Mouse (Mus musculus) gonadal fat pad, adult 2 months (tissue): ENCODE results near the gene Bcas3. TPM values are rescaled to one million over a fixed set of nuclear protein-coding genes. Genes with fewer than 3 reads are reported as not detected.

Source experiments
- DNase-seq: peaks from one replicate; pipeline ENCODE4 v3.0.0-alpha.2; 2012; ENCODE audit warnings: low read depth
- polyA plus RNA-seq: library from polyadenylated mRNA; depleted of rRNA; stranded (reverse); fragments of >200 nt; gene quantifications from 2 replicates; pipeline ENCODE4 v1.2.3, GENCODE M21; 2012; rRNA removed

The Bcas3 gene
- polyA plus RNA-seq, 1 experiment = 46.8 TPM

DNA sequence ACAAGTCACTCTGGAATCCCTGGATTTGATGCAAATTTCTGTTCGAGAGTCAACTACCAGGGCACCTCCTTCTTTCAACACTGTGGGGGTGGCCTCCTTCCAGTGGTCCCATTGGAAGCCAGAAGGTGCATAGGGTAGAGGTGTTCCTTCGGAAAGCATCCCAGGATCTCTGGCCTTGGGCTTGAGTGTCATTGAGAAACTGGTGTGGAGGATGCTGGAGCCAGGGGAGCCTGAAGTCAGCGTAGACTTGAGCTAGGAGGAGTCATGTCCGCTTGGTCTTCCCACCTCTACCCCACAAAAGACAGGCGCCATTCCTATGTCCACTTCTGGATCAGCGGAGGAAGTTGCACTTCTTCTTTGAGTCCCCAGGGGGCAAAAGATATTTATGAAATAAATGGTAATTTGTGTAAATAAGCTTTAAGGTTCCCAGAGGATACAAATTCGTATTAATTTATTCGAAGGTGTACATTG is 488.3 kb downstream of the Bcas3 start:
- DNase-seq = no peak

DNA sequence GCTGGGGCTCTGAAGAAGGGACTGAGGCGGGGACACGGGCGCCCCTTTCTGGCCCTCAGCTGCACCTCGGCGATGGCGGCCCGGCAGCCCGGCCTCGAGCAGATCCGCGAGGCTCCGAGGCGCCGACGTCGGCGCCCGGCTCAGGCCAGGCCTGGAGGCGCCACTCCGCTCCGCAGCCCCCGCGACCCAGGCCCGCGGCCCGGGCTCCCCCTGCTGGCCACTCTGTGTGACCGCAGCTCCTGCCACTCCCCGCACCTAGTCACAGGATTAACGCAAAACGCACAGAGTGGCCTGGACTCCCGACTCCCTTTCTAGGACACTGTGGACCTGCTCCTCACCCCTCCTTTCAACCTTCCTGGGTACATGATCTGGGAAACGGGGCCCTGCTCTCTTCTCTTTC is 489.0 kb downstream of the Bcas3 start:
- DNase-seq = no peak

- DNase-seq = no peak
These were observed 489.8 kb downstream of the Bcas3 start for GRCm38 (mm10) chr11:85842596-85843346.

- DNase-seq = no peak
These were observed 490.4 kb downstream of the Bcas3 start for GRCm38 (mm10) chr11:85843347-85843692.

GRCm38 (mm10) chr11:85844144-85844965 is 491.4 kb downstream of the Bcas3 start:
- no peak for DNase-seq

DNA sequence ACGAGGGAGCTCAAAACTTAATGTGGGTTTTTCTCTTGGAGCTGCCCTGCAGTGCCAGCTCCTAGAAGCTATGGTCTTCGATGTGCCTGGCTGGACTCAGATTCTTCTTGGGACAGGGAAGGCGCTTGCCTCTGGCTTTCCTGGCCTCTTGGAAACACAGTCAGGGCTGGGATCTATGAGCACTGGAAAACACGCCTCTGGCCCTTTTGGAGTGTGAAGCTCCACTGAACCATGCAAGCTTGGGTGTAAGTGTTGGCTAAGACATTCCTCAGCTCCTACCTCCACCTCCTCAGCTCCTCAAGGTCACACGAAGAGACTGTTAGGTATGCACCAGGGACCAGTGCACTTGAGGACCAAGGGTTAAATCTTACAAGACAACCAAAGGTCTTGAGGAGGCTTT is 492.0 kb downstream of the Bcas3 start:
- DNase-seq = no peak

GRCm38 (mm10) chr11:85845921-85846320 is 493.0 kb downstream of the Bcas3 start:
- no peak for DNase-seq

GRCm38 (mm10) chr11:85846509-85846908 is 493.5 kb downstream of the Bcas3 start:
- no peak for DNase-seq

DNA sequence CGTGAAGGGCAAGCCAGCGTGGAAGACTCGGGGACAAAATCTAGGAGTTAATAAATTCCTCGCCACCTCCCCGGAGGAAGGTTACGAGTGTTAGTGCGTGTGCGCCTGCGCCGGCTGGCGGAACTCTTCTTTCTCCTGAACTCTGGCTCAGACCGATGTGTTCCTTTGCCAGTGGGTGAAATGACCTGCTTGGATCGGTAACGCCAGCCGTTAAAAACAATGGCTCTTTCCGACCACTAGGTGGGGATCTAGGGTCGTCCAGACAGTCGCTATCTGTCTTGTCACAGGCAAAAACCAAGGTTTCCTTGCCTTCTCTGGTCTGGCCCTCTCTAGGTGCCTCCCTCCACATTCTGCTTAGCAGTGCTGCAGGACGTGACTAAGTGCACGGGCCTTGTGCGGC is 496.1 kb downstream of the Bcas3 start:
- no peak for DNase-seq

DNA sequence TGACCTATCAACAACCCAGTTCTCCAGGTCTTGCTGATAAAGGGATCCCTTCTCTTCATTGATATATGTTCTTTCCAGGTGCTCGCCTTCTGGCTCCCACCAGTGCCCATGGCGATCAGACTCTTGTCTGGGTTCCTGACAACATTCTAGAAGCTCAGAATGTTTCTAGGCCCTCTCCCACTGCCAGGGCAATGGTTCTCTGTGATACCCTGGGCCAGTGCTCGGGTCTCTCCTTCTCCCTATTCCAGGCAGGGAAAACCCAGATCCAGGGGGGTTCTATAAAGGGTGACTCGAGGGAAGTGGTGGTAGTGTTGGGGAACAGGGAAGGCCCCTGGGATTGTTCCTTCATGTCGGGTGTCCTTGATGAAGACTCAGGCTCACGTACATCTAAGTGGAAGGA is 497.3 kb downstream of the Bcas3 start, which contains the start of gene Gm11444:
Gene Gm11444, minus strand, starts transcription at position 101 of the 400 bp plus-strand sequence.
- no peak for DNase-seq

GRCm38 (mm10) chr11:85850758-85851157 is 497.8 kb downstream of the Bcas3 start:
- no peak for DNase-seq

DNA sequence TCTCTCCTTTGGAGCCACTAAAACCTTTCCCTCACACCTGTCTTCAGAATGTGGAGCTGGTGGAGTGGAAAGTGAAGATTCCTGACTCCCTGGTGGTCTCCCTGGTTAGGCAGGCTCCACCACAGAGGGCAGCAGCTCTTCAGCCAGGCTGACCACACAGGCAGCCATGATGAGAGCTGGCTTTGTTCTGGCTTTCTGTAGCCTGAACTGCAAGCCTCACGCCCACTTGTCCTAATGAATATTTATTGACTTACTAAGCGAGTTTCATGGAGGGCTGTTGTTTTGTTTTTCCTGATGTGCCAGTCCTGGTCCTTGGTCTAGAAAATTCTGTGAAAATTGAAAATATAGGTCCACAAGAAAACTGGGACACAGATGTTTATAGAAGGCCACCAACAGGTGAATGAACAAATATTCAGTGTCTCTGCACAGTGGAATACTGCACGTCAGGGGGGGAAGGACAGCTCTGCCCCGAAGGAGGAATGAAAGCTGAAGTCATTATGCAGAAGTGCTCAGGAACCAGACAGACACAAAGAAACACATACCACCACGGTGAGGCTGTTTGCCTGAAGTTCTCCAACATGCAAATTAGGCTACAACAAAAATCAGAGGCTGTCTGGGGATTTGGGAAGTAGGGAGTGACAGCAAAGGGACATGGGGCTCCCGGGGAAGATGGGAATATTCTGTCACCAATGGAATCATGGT is 505.2 kb downstream of the Bcas3 start:
- no peak for DNase-seq

DNA sequence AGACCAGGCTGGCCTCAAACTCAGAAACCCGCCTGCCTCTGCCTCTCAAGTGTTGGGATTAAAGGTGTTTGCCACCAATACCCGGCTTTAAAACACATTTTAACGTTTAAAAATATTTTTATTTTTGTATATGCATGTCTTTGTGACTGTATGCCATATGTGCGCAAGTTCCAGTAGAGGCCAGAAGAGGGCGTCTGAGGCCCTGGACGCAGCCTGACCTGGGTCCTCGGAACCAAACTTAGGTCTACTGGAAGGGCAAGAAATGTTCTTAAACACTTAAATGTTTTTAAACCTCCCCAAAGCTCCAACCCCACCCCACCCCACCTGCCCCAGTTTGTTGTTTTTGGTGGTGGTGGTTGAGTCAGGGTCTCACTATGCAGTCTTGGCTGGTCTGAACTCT is 511.4 kb downstream of the Bcas3 start:
- DNase-seq = no peak

Other genes with a start within 250 kb of the Bcas3 start
- gene Usp32, start 213.0 kb upstream of the Bcas3 start, polyA plus RNA-seq = 6.8 and 7.8 TPM in 2 replicates
- gene 1700125H20Rik, start 182.8 kb upstream of the Bcas3 start, polyA plus RNA-seq = not detected in 2 replicates
- gene Appbp2, start 118.0 kb upstream of the Bcas3 start, polyA plus RNA-seq = 13.2 and 14.9 TPM in 2 replicates
- 5.4 and 6.6 TPM in 2 replicates for gene Ppm1d, start 41.9 kb upstream of the Bcas3 start, polyA plus RNA-seq